Mouse (Mus musculus): ENCODE measurements around the gene Cel.

GRCm38 (mm10) chr2:28605789-28606541 lies 42.8 kb upstream of the Cel start:
- no peak for TF ChIP-seq EP300 (IDR thresholded peaks at IDR 0.05; ENCODE audit: low read depth)
- TF ChIP-seq CTCF (IDR thresholded peaks at IDR 0.05; ENCODE audit: low read depth) = 0 out of 2 replicates have a peak, but pooled peaks have one; percentile 10

All from liver, embryonic 14.5 days (tissue).